Mouse (Mus musculus) lung, postnatal 0 days (tissue): Measurements from ENCODE around the gene Matk. TPM values are rescaled to one million over a fixed set of nuclear protein-coding genes. Genes with fewer than 3 reads are reported as not detected.

Source experiments
- ATAC-seq: fragments of 200-750 bp; cut with Nextera tagmentation; 2 replicates; pipeline ENCODE4 v1.8.0; 2017; ENCODE audit warnings: moderate library complexity
- DNase-seq: peaks from one replicate; pipeline ENCODE4 v3.0.0-alpha.2; 2016; ENCODE audit warnings: low spot score
- H3K27ac ChIP-seq: fragments of 300-500 bp; sonication (generic); 2 replicates; pipeline ENCODE4 v1.5.1; 2014; ENCODE audit warnings: antibody characterized with exemption, mild to moderate bottlenecking, low read length, mixed read lengths
- H3K27me3 ChIP-seq: fragments of 300-500 bp; sonication (generic); replicated peaks from 2 replicates; pipeline ENCODE4 v1.6.1; 2014; ENCODE audit warnings: low read length, mixed read lengths; ENCODE audit not compliant: insufficient read depth
- H3K36me3 ChIP-seq: fragments of 300-500 bp; sonication (generic); 2 replicates; pipeline ENCODE4 v1.6.1; 2014; ENCODE audit warnings: low read length, mixed read lengths; ENCODE audit not compliant: insufficient read depth
- H3K4me1 ChIP-seq: fragments of 300-500 bp; sonication (generic); 2 replicates; pipeline ENCODE4 v1.6.1; 2014; ENCODE audit warnings: antibody characterized with exemption, low read depth, low read length, mixed read lengths; ENCODE audit not compliant: insufficient read depth
- H3K4me2 ChIP-seq: fragments of 300-500 bp; sonication (generic); replicated peaks from 2 replicates; pipeline ENCODE4 v1.6.1; 2014; ENCODE audit warnings: low read depth, mild to moderate bottlenecking, low read length, moderate library complexity, mixed read lengths
- H3K4me3 ChIP-seq: fragments of 300-500 bp; sonication (generic); 2 replicates; pipeline ENCODE4 v1.5.1; 2014; ENCODE audit warnings: low read depth, low read length
- H3K9ac ChIP-seq: fragments of 300-500 bp; sonication (generic); replicated peaks from 2 replicates; pipeline ENCODE4 v1.6.1; 2014; ENCODE audit warnings: low read depth, mild to moderate bottlenecking
- H3K9me3 ChIP-seq: fragments of 300-500 bp; sonication (generic); 2 replicates; pipeline ENCODE4 v1.6.1; 2016; ENCODE audit warnings: low read length, mixed read lengths
- CTCF ChIP-seq: IDR thresholded peaks from 2 replicates; pipeline ENCODE4 v1.5.1; 2016; ENCODE audit warnings: antibody characterized with exemption, mild to moderate bottlenecking
- EP300 ChIP-seq: IDR thresholded peaks from 2 replicates; pipeline ENCODE4 v1.6.1; 2016; ENCODE audit warnings: antibody characterized with exemption, mild to moderate bottlenecking, control low read depth
- WGBS: fragments of 180-500 bp; shearing (Covaris S2); extraction: QIAGEN DNeasy Blood & Tissue Kit; methylation state at CpG from one replicate; pipeline ENCODE4 v1.1.7; 2014; 5-methylcytosine and 5-hydroxymethylcytosine counted together
- polyA plus RNA-seq: library from polyadenylated mRNA; unstranded; fragments of >200 nt; fragmentation: Nextera tagmentation; extraction: Ambion mirVana; gene quantifications from 2 replicates; pipeline ENCODE4 v1.2.1, GENCODE M21; 2015

Gene Matk
- polyA plus RNA-seq, 1 experiment from 2014 or later = 1.5 TPM

DNA sequence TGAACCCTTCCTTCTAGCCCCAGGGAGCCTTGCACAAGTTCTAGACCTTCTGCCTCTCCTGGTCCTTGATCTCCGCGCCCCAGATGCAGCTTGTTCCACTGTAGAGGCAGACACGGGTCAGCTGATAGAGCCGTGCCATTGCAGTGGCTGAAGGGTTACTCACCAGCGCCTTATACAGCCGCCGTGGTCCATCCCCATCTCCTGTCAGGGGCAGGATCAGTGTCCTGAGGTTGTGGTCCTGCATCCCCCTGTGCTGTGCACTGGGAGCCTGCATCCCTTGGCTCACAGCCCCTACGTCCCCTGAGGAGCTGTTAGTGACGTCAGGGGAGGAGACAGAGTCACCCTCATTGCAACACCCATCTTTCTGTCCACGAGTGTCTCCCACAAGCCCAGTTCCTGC, 50.5 kb downstream of the Matk start:
- 60% methylated on average over 10 of the region's 10 CpGs for WGBS
- peaks cover 19% of the 10 kb centered on the region for H3K4me1 ChIP-seq
- peak overlapping the region; percentile 64 for H3K27ac ChIP-seq
- DNase-seq = peak; percentile 54
- peak overlapping the region; percentile 27; the same call in 1 of the 2 replicates for H3K4me2 ChIP-seq
- H3K27me3 ChIP-seq = no peaks in the 10 kb centered on the region
- H3K9ac ChIP-seq = no peak overlapping the region
- peaks cover 26% of the 10 kb centered on the region for H3K36me3 ChIP-seq
- no peak for TF ChIP-seq EP300
- no peak for TF ChIP-seq CTCF
- no peak overlapping the region for H3K4me3 ChIP-seq
- no peaks in the 10 kb centered on the region for H3K9me3 ChIP-seq
- peak; percentile 26 for ATAC-seq

DNA sequence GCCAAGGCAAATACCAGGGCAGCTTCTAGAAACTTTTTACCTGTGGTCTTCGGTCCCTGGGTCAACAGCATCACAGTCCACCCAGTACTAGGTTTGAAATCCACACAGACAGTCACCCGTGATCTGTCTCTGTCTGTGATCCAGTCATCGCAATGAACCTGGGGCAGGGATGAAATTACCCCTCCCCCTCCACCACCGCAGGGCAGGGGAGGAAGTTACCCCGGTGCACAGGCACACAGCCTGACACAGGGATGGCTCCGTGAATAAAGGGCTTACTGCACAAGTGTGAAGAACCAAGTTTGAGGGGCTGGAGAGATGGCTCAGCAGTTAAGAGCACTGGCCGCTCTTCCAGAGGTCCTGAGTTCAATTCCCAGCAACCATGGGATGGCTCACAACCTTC, 51.0 kb downstream of the Matk start:
- no peaks in the 10 kb centered on the region for H3K9me3 ChIP-seq
- H3K9ac ChIP-seq = no peak overlapping the region
- H3K4me1 ChIP-seq = peaks cover 19% of the 10 kb centered on the region
- H3K36me3 ChIP-seq = peaks cover 28% of the 10 kb centered on the region
- TF ChIP-seq CTCF = no peak
- TF ChIP-seq EP300 = no peak
- H3K27ac ChIP-seq = peak overlapping the region; percentile 64; the same call in 1 of the 2 replicates
- DNase-seq = no peak
- H3K27me3 ChIP-seq = no peaks in the 10 kb centered on the region
- H3K4me2 ChIP-seq = 0 out of 2 replicates have a peak overlapping the region, but pooled peaks have one; percentile 8
- 68% methylated on average over 7 of the region's 7 CpGs for WGBS
- no peak for ATAC-seq
- no peak overlapping the region for H3K4me3 ChIP-seq

DNA sequence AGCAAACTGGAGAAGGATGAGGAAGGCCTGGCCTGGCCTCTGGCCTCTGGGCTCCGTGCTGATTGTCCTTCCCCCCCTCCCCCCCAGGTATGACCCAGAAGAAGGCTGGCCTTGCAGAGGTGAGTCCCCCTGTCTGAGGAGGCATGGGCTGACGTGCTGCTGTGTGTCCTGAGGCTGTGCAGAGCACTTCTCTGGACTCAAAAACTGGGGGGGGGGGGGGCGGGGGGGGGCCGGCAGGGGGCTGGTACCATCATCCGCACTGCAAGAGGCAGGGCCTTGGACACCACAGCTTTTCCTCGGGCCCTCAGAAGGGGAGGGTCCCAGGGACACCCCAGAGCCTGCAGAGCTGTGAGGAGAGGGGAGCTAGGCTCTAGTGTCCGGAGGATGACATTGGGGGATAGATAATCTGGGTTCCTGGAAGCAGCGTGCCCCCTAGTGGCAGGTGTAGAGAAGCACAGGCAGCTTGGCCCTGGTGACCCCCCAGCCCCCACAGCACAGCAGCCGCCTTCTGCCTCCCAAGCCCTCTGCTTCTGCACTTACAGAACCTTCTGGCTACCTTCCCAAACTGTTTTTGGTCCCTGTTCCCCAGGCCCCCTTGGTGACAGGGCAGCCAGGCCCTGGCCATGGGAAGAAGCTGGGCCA, 52.0 kb downstream of the Matk start:
- H3K4me3 ChIP-seq = no peak overlapping the region
- no peak overlapping the region for H3K9ac ChIP-seq
- no peak overlapping the region for H3K4me2 ChIP-seq
- TF ChIP-seq EP300 (no peak), CTCF (peak; percentile 94)
- no peak overlapping the region for H3K27ac ChIP-seq
- peaks cover 14% of the 10 kb centered on the region for H3K4me1 ChIP-seq
- no peaks in the 10 kb centered on the region for H3K27me3 ChIP-seq
- DNase-seq (peak; percentile 82), ATAC-seq (peak; percentile 34)
- peaks cover 33% of the 10 kb centered on the region for H3K36me3 ChIP-seq
- WGBS = 23% methylated on average over 6 of the region's 9 CpGs
- H3K9me3 ChIP-seq = no peaks in the 10 kb centered on the region

DNA sequence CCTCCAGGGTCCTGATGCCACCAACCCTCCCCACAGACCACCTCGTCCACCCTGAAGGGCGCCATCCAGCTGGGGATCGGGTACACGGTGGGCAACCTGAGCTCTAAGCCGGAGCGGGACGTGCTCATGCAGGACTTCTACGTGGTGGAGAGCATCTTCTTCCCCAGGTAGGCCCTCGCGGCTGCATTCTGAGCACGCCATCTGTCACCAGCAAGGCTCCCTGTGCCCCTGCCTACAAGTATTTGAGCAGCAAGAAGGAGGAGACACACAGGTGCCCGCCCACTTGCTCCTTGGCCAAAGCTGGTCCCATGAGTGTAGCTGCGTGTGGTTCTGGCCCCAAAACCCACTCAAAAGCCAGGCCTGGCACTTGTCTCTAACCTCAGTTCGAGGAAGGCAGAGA, 52.9 kb downstream of the Matk start:
- no peak for DNase-seq
- Histone ChIP-seq H3K9me3 (no peaks in the 10 kb centered on the region), H3K36me3 (peaks cover 34% of the 10 kb centered on the region), H3K9ac (no peak overlapping the region), H3K4me2 (no peak overlapping the region), H3K27me3 (no peaks in the 10 kb centered on the region), H3K4me1 (peaks cover 8% of the 10 kb centered on the region), H3K4me3 (no peak overlapping the region), H3K27ac (no peak overlapping the region)
- no peak for ATAC-seq
- no peak for TF ChIP-seq EP300
- TF ChIP-seq CTCF = no peak
- 92% methylated on average over 14 of the region's 14 CpGs for WGBS

DNA sequence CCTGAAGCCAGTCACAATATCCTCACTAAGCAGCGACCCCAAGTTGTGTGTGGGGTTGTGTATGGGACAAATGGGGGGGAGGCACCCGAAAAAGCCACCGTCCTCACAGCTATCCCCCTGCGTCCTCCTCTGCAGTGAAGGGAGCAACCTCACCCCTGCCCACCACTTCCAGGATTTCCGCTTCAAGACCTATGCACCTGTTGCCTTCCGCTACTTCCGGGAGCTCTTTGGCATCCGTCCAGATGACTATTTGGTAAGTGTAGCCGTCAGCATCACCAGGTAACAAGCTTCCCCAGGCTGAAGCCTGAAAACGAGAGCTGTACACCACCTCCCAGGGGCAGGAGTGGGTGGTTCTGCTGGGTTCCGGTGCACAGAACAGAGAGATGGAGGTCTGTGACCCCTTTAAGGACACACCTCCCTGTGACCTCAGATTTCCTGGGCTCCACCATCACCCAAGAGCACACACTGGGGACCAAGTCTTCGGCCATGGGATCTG, 53.5 kb downstream of the Matk start:
- TF ChIP-seq EP300 (no peak), CTCF (no peak)
- Histone ChIP-seq H3K36me3 (peaks cover 36% of the 10 kb centered on the region), H3K4me3 (no peak overlapping the region), H3K9ac (no peak overlapping the region), H3K9me3 (no peaks in the 10 kb centered on the region), H3K27me3 (no peaks in the 10 kb centered on the region), H3K27ac (no peak overlapping the region), H3K4me2 (no peak overlapping the region), H3K4me1 (peaks cover 8% of the 10 kb centered on the region)
- no peak for DNase-seq
- WGBS = 80% methylated on average over 12 of the region's 12 CpGs
- no peak for ATAC-seq

DNA sequence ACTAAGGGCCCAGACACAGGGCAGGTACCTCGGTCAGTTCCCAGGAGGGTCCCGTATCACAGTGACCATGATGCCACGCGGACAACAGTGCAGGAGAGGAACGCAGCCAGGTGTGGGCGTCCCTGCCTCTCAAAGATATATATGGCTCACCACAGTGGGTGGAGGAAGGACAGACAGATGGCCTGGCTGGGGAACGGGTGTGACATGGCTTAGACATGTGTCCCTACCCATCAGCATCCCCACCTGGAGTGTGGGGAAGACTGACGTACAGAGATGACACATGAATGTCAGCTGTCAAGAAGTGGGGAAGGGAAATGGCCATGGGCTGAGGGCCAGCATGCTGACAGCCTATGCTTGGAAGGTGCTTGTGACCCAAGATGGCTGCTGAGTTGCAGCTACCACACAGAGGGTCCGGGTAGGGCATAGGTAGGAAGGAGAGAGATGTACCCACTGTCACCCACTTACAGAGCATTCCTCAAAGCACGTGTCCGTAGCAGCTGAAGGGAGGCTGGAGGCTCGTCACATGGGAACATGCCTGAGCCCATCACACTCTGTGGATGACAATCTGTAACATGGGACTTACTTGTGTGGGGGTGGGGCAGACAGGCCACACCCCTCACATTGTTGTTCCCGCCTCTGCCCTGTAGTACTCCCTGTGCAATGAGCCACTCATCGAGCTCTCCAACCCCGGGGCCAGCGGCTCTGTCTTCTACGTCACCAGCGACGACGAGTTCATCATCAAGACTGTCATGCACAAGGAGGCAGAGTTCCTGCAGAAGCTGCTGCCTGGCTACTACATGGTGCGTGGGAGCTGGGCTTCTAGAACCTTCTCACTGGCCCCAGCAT, 54.3 kb downstream of the Matk start:
- Histone ChIP-seq H3K27me3 (no peaks in the 10 kb centered on the region), H3K4me2 (no peak overlapping the region), H3K4me3 (no peak overlapping the region), H3K36me3 (peaks cover 36% of the 10 kb centered on the region), H3K9me3 (no peaks in the 10 kb centered on the region), H3K4me1 (peaks cover 8% of the 10 kb centered on the region), H3K9ac (no peak overlapping the region), H3K27ac (no peak overlapping the region)
- DNase-seq = no peak
- TF ChIP-seq CTCF (no peak), EP300 (no peak)
- ATAC-seq = no peak
- WGBS = 92% methylated on average over 21 of the region's 21 CpGs
